Mouse (Mus musculus) testis, postnatal 10 days (tissue): ENCODE measurements at regions not wholly inside any gene's neighbourhood (a gene's known extent, or its start where the extent isn't known, plus 50 kb on each side); places are given as distances from the start of the nearest gene placed in this dataset.
A peak's percentile ranks its signal among the peaks of the same experiment; 100 is the strongest.
"Not testable (repeated sequence)": the region's sequence is repeated elsewhere in the genome, so short reads cannot be mapped to it uniquely, and the experiment has no call there.

Experiments used
- DNase-seq: peaks from one replicate; pipeline ENCODE4 v3.0.0; 2021; ENCODE audit warnings: low spot score

DNA sequence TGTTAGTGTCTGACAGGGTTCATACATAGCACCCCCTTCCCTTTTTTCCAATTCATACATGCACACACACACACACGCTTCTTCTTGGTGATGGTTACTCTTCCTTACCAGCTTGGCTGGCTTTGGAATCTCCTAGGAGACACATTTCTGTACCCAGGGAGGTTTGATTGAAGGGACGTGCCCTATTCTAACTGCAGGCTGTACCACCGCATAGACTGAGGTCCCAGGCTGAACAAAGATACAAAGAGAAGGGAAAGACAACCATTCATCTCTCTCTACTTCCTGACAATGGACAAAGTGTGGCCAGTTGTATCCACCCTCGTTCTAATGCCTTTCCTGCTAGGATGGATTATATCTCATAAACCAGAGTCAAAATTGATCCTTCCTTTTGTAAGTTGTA is 100.0 kb downstream of the Raet1d start:
- DNase-seq = not testable (repeated sequence)

DNA sequence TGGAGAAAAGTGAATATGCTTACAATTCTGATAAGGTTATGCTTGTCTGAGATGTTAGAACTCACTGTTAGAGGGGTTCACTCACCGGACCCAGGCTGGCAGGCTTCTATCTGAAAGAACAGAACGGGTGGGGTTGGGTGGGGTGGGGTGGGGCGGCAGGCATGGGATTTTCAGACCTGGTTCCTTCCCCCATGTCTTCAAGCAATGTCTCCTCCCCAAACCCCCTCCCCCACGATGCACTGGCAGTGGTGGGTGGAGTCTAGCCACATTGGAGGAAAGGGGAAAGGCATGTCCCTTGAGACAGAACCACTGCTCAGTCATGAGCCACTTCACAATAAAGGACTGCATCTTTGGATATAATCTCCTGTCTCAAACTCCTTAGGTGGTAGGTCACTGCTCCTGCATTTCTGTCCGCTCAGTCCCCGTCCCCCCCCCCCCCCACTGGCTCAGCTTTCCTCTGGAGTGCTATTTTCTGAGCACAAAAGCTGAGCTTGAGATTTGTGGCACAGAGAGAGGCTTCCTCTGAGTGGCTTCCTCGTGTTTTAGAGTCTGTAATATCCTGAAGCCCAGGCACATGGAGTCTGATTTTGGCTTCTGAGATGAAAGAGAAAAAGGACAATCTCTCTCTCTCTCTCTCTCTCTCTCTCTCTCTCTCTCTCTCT is 100.6 kb downstream of the Raet1d start:
- not testable (repeated sequence) for DNase-seq

DNA sequence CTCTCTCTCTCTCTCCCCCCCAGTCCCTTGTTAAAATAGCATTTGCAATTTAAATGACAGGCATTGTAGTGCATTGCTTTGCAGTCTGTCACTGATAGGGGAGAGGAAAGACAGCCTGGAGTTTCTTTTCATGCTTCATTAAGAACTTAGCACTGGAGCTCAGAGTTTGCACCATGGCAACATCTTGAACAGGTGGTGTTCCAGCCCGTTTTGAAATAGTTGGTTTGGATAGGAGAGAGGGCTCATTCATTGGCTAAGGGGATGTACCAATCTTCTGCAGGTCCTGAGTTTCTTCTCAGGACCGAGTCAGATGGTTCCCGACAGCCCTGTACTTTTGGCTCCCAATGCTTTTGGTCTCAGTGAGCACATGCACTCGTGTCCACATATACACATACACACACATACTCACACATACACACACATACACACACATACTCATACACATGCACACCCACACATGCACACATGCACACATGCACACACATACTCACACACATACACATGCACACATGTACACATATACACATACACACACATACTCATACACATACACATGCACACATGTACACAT is 101.2 kb downstream of the Raet1d start:
- DNase-seq = not testable (repeated sequence)

DNA sequence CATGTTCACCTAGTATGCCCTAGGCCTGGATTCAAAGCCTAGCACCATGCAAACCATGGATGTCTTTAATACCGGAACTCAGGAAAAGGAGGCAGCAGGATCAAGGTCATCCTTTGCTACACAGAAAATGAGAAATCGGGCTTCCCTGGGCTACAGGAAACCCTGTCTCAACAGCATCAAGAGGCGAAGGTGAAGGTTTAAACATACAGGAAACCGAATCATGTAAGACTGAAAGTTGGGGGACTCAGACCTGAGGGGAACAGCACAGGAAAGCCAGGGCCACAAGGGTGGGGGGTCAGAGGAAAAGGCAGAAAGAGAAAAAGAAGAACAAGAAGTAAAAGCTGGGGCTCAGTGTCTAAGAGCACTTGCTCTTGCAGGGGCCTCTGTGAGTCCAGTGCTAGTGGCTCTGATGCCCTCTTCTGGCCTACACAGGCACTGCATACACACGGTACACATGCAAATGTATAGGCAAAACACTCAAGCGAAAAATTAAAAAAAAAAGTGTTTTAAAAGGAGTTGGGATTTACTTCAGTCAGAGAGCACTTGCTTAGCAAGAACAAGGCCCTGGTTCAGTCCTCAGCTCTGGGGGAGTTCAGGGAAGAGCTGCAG is 111.5 kb downstream of the Raet1d start:
- DNase-seq = peak; percentile 47

DNA sequence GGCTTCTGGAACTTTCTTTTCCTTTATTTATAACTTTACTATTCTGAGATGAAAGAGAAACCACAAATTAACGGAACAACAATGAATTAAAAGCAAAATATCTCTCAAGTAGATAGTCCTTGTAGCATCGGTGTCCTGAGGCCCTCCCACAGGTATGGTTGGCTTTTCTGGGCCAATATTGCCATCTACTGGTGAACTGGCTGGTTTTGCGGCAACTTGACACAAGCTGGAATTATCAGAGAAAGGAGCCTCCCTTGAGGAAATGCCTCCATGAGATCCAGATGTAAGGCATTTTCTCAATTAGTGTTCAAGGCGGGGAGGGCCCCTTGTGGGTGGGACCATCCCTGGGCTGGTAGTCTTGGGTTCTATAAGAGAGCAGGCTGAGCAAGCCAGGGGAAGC is 119.5 kb downstream of the Raet1d start:
- peak; percentile 50 for DNase-seq

DNA sequence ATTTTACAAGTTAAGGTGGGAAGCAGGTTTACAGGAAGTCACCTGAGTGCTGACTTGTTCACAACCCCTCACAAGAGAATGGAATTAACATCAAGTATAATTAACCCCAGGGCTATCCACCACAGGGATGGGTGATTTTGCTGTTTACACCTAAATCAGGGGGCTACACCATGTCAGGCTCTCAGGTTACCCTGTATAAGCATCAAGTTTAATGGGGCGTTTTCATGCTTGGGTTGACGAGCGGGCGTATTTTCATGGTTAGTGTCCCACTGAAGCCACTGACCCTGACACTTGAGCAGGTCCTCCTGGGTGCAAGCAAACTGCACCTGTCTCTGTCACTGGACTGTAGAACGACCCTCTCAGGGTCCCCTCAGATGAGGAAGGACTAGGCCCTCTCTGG is 126.7 kb downstream of the Raet1d start:
- not testable (repeated sequence) for DNase-seq

DNA sequence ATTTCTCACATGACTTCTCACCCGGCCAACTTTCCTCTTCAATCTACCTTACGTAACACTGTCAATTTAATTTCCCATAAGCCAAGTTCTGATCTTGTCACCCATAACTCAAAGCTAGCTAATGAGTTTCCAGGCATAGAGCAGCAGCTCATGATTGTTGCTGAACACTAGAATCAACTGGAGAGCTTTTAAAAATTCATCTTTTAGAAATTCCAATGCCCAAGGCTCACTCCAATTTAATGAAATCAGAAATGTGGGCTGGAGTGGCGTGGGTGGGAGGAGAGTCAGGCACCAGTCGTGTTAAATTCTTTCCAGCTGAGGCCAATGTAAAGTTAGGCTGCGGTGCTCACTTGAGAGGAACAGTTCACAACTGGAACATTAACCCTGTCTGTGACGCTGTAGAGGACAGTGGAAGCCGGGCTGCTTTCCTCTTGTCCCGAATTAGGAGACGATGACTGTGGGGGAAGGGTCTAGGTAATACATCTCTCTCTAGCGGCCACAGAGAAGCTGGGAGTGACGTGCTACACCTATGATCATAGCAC is 131.5 kb downstream of the Raet1d start:
- DNase-seq = not testable (repeated sequence)

DNA sequence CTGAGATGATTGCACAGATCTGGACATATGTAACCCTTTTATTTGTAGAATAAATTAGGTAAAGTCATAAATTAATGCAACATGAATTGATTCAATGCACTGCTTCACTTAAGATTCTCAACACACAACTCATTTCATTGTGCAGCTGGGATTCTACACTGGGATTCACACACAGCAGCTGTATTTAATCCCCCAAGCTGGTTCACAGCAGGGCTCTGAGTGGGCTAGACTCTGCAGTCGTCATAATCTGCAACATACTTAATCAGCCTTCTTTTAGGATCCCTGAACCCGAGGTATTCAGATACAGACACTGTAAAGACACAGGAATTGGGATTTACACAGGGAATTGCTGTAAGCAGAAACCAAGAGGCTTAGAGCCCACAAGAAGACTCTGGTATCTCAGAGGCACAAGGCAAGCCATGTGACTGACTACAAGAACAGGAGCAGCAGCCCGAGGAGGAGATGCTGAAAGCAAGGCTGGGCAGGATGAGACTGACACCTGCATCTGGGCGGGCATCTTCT is 135.7 kb downstream of the Raet1d start:
- no peak for DNase-seq
